Mouse (Mus musculus) Patski (cell line): ENCODE data around the gene Itga10. TPM values are rescaled to one million over a fixed set of nuclear protein-coding genes. Genes with fewer than 3 reads are reported as not detected.

Experiments used
- ATAC-seq: fragments of 100-300 bp; one replicate; pipeline ENCODE4 v1.8.0; 2021
- CTCF ChIA-PET: fragments of 350-600 bp; sonication (Branson Sonifier 250); formaldehyde crosslinking; loops from one replicate; lab custom pipeline; 2022; ENCODE audit warnings: inconsistent platforms; lab: Charles Lee
- POLR2A ChIA-PET: fragments of 350-600 bp; sonication (Branson Sonifier 250); formaldehyde crosslinking; loops from one replicate; lab custom pipeline; 2022; ENCODE audit warnings: antibody characterized with exemption, inconsistent platforms; lab: Charles Lee
- DNase-seq: peaks from one replicate; pipeline ENCODE4 v3.0.0-alpha.2; 2011; ENCODE audit warnings: low read depth, low spot score
- H3K27me3 ChIP-seq: fragments of 371-371 bp; one replicate; pipeline ENCODE4 v1.5.1; 2021
- CTCF ChIP-seq: fragments of 100-300 bp; IDR thresholded peaks from one replicate; pipeline ENCODE4 v1.5.1; 2021
- in situ Hi-C: fragments of 300-500 bp; cut with MboI; formaldehyde crosslinking; loops from 3 replicates; pipeline ENCODE4 v1.11.1; 2018; ENCODE audit warnings: low pct_unique_long_range_greater_than_20kb, mixed read lengths
- polyA plus RNA-seq: library from polyadenylated mRNA; unstranded; gene quantifications from one replicate; pipeline ENCODE4 v1.2.3, GENCODE M21; 2021

Gene Itga10
- polyA plus RNA-seq, 1 experiment from 2014 or later: 2.2 TPM

- CTCF ChIA-PET: interaction anchor here (2.6 to 3.1 kb wide), 2 partner anchors 12 to 52 kb away, joined by 9 to 10 read pairs; partner anchors contain the start of gene Itga10
- no peak for ATAC-seq
- H3K27me3 ChIP-seq: no peaks in the 10 kb centered on the region
- no peak for DNase-seq
- TF ChIP-seq CTCF: no peak
- in situ Hi-C loops: no loop called here
- POLR2A ChIA-PET: interaction anchor here (0.7 kb wide), 1 partner anchor 67 kb away, joined by 7 read pairs; no protein-coding TSS in a partner anchor
Observed at GRCm38 (mm10) chr3:96632058-96632457, 13.3 kb upstream of the Itga10 start.

DNA sequence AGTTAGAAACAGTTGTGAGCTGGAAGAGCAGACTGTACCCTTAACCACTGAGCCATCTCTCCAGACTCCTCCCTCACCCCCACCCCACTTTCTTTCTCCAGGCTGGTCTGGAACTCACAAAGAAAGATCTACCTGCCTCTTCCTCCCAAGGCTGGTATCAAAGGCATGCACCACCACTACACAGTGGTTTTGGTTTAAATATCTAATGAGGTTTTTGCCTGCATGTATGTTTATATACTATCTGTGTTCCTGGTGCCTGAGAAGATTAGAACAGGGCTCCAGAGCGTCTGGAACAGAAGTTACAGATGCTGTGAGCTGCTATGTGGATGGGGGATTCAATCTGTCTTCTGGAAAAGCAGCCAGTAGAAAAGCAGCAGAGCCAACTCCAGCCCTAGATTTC is 11.4 kb upstream of the Itga10 start:
- ChIA-PET POLR2A (no interaction called here), CTCF (interaction anchor here (1.0 to 3.1 kb wide), 5 partner anchors 10 to 54 kb away, joined by 3 to 10 read pairs (median 5); partner anchors contain the start of genes Itga10 and Polr3gl)
- DNase-seq: no peak

DNA sequence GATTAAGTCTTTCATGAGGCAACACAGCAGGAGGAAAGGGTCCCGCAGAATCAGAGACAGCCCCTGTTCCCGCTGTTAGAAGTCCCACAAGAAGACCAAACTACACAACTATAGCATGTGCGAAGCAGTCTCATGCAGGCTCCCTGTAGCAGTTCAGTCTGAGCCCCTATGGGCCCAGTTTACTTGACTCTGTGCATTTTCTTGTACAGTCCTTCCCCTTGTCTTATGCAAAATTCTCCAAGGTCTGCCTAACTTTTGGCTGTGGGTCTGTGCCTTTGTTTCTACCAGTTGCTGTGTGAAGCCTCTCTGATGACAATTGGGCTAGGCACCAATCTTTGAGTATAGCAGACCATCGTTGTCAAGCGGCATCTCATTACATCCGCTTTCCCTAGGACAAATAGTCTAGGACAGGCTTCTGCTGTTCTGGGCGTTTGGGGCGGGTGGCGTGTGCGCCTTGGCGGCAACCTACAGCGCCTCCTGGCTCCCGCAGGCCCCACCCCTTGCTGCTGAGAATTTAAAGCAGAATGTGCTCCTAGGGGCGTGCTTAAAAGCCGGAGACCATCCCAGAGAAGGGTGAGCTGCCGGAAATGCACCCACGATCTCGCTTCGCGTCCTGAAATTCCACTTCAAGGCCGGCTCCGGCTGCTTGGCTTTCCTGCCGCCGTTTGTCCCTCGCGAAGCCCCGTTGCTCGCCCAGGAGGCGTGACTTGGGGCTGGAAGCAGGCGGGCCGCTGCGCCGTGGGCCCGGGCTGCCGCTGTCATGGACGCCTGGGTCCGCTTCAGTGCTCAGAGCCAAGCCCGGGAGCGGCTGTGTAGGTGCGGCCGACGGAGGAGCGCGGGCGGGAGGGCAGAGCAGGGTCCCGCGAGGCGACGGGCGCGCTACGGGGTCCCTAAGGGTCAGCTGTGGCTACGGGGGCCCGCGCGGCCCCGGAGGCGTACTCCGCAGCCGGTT is 10.2 kb upstream of the Itga10 start, which contains the start of the genes Pex11b and Gm42957:
Gene Pex11b (plus strand): TSS at position 449 of the 952 bp plus-strand sequence.
Gene Gm42957 (plus strand): TSS at position 547 of the 952 bp plus-strand sequence.
- POLR2A ChIA-PET: no interaction called here
- H3K27me3 ChIP-seq: no peaks in the 10 kb centered on the region
- DNase-seq (peak; percentile 68), ATAC-seq (peak; percentile 81)
- no peak for TF ChIP-seq CTCF
- CTCF ChIA-PET: no interaction called here
- in situ Hi-C loops: no loop called here

More for the DNA sequence above, 11.4 kb upstream of the Itga10 start:
- no peak for TF ChIP-seq CTCF
- ATAC-seq: no peak
- in situ Hi-C loops: no loop called here
- no peaks in the 10 kb centered on the region for H3K27me3 ChIP-seq

DNA sequence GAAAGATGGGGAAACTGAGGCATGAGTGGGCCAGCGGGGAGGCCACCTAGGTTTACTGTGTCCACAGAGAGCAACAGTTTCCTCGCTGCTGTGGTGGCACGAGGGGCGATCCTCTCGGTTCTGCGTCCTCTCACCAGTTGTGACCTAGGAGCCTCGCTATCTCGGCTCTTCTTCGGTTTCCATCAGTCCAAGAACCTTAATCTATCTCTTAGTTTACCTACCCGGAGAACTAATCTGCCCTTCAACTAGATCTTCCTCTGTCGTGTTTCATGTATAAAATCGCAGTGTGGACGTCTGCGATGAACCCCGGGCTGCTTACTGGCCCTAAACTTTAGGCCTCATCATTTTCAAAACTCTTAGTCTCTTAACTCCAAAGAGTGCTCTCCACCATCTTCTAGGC is 9.5 kb upstream of the Itga10 start:
- H3K27me3 ChIP-seq: no peaks in the 10 kb centered on the region
- POLR2A ChIA-PET: no interaction called here
- CTCF ChIA-PET: no interaction called here
- in situ Hi-C loops: no loop called here
- no peak for DNase-seq
- TF ChIP-seq CTCF: no peak
- ATAC-seq: no peak

DNA sequence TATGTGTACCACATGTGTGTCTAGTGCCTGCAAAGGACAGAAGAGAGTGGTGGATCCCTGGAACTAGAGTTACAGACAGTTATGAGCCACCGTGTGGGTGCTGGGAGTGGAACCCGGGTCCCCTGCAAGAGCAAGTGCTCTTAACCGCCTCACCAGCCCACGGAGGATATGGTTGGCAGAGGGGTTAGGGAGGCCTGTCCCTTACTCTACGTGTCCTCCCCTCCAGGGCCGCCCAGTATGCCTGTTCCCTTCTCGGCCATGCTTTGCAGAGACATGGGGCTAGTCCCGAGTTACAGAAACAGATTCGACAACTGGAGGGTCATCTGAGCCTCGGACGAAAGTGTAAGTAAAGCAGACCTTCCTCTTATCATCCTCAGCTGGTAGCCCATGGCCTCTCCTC is 8.9 kb upstream of the Itga10 start:
- H3K27me3 ChIP-seq: no peaks in the 10 kb centered on the region
- ChIA-PET CTCF (interaction anchor here (0.6 to 1.4 kb wide), 3 partner anchors 9 to 93 kb away, joined by 3 to 4 read pairs (median 3); partner anchors contain the start of genes Itga10 and Polr3gl), POLR2A (no interaction called here)
- DNase-seq: no peak
- no peak for ATAC-seq
- in situ Hi-C loops: no loop called here
- TF ChIP-seq CTCF: no peak

GRCm38 (mm10) chr3:96639219-96639618 is 6.2 kb upstream of the Itga10 start:
- ATAC-seq (no peak), DNase-seq (no peak)
- ChIA-PET POLR2A (interaction anchor here (0.5 to 1.4 kb wide), 4 partner anchors 8 to 39 kb away, joined by 3 to 4 read pairs (median 3); partner anchors contain the start of gene Lix1l), CTCF (interaction anchor here (0.7 to 4.8 kb wide), 16 partner anchors 9 to 98 kb away, joined by 3 to 34 read pairs (median 4); partner anchors contain the start of genes Lix1l, Nudt17 and Rbm8a)
- no peak for TF ChIP-seq CTCF
- H3K27me3 ChIP-seq: no peaks in the 10 kb centered on the region
- in situ Hi-C loops: no loop called here

DNA sequence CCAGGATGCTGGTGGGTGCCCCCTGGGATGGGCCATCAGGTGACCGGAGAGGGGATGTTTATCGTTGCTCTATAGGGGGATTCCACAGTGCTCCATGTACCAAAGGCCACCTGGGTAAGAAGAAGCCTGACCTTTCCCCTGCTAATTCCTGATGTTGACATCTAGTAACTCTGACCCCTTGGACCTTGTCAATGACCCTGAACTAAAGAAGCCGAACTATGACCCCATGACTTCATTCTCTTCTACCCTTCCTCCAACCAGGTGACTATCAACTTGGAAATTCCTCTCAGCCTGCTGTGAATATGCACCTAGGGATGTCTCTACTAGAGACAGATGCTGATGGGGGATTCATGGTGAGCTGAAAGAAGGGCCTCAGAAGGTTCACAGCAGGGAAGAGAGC is 2.0 kb downstream of the Itga10 start:
- DNase-seq (no peak), ATAC-seq (no peak)
- CTCF ChIA-PET: interaction anchor here (1.2 to 4.2 kb wide), 5 partner anchors 8 to 53 kb away, joined by 3 to 30 read pairs (median 3); no protein-coding TSS in a partner anchor
- TF ChIP-seq CTCF: no peak
- POLR2A ChIA-PET: no interaction called here
- in situ Hi-C loops: no loop called here
- H3K27me3 ChIP-seq: no peaks in the 10 kb centered on the region

- TF ChIP-seq CTCF: no peak
- ATAC-seq: no peak
- POLR2A ChIA-PET: interaction anchor here (0.6 kb wide), 1 partner anchor 18 kb away, joined by 4 read pairs; no protein-coding TSS in a partner anchor
- in situ Hi-C loops: no loop called here
- no peak for DNase-seq
- no peaks in the 10 kb centered on the region for H3K27me3 ChIP-seq
- CTCF ChIA-PET: interaction anchor here (0.7 to 4.4 kb wide), 8 partner anchors 10 to 81 kb away, joined by 3 to 30 read pairs (median 3); partner anchors contain the start of gene Itga10
Observed at GRCm38 (mm10) chr3:96660901-96661300, 15.5 kb downstream of the Itga10 start.

GRCm38 (mm10) chr3:96662731-96663316 is 17.4 kb downstream of the Itga10 start:
- TF ChIP-seq CTCF: no peak
- no peaks in the 10 kb centered on the region for H3K27me3 ChIP-seq
- POLR2A ChIA-PET: interaction anchor here (0.8 to 1.3 kb wide), 3 partner anchors 18 to 87 kb away, joined by 3 to 7 read pairs (median 4); partner anchors contain the start of gene Itga10
- CTCF ChIA-PET: interaction anchor here (0.6 to 2.1 kb wide), 17 partner anchors 10 to 820 kb away, joined by 3 to 18 read pairs (median 4); partner anchors contain the start of genes Gm16253, Itga10, Nudt17 and Rbm8a
- DNase-seq: no peak
- ATAC-seq: no peak
- in situ Hi-C loops: no loop called here
